Mouse (Mus musculus) midbrain, embryonic 11.5 days (tissue): ENCODE measurements at regions not wholly inside any gene's neighbourhood (a gene's known extent, or its start where the extent isn't known, plus 50 kb on each side); places are given as distances from the start of the nearest gene placed in this dataset.

Experiments used
- ATAC-seq: fragments of 200-750 bp; cut with Nextera tagmentation; 2 replicates; pipeline ENCODE4 v1.8.0; 2017; ENCODE audit warnings: moderate TSS enrichment, moderate library complexity; ENCODE audit not compliant: low FRiP score
- DNase-seq: peaks from one replicate; pipeline ENCODE4 v3.0.0; 2015; ENCODE audit warnings: low spot score; ENCODE audit errors: missing footprints
- H3K27ac ChIP-seq: fragments of 300-500 bp; sonication (generic); 2 replicates; pipeline ENCODE4 v1.5.1; 2014; ENCODE audit warnings: low read depth, low read length
- H3K27me3 ChIP-seq: fragments of 300-500 bp; sonication (generic); 2 replicates; pipeline ENCODE4 v1.6.1; 2014; ENCODE audit warnings: mild to moderate bottlenecking, low read length, moderate library complexity, mixed read lengths; ENCODE audit not compliant: control insufficient read depth, insufficient read depth
- H3K36me3 ChIP-seq: fragments of 300-500 bp; sonication (generic); 2 replicates; pipeline ENCODE4 v1.6.1; 2014; ENCODE audit warnings: mild to moderate bottlenecking, low read length, moderate library complexity, mixed read lengths; ENCODE audit not compliant: control insufficient read depth, insufficient read depth
- H3K4me1 ChIP-seq: fragments of 300-500 bp; sonication (generic); 2 replicates; pipeline ENCODE4 v1.6.1; 2014; ENCODE audit warnings: low read length; ENCODE audit not compliant: control insufficient read depth, insufficient read depth
- H3K4me2 ChIP-seq: fragments of 300-500 bp; sonication (generic); 2 replicates; pipeline ENCODE4 v1.6.1; 2014; ENCODE audit warnings: mild to moderate bottlenecking, moderate library complexity
- H3K4me3 ChIP-seq: fragments of 300-500 bp; sonication (generic); 2 replicates; pipeline ENCODE4 v1.5.1; 2014; ENCODE audit warnings: low read depth, low read length
- H3K9ac ChIP-seq: fragments of 300-500 bp; sonication (generic); 2 replicates; pipeline ENCODE4 v1.6.1; 2014; ENCODE audit warnings: low read length
- H3K9me3 ChIP-seq: fragments of 300-500 bp; sonication (generic); 2 replicates; pipeline ENCODE4 v1.6.1; 2016; ENCODE audit warnings: low read length; ENCODE audit not compliant: control insufficient read depth
- WGBS: fragments of 180-500 bp; shearing (Covaris S2); extraction: QIAGEN DNeasy Blood & Tissue Kit; methylation state at CpG from one replicate; pipeline ENCODE4 v1.1.7; 2014; 5-methylcytosine and 5-hydroxymethylcytosine counted together

- ATAC-seq = no peak
- 66% methylated on average over 6 of the region's 6 CpGs for WGBS
- 0 out of 2 replicates have a peak, but pooled peaks cover 3% of the 10 kb centered on the region for H3K4me1 ChIP-seq
- no peak overlapping the region for H3K27ac ChIP-seq
- H3K9me3 ChIP-seq = no peaks in the 10 kb centered on the region
- no peaks in the 10 kb centered on the region for H3K36me3 ChIP-seq
- no peaks in the 10 kb centered on the region for H3K27me3 ChIP-seq
- H3K4me3 ChIP-seq = no peak overlapping the region
- DNase-seq = peak; percentile 79
- H3K4me2 ChIP-seq = no peak overlapping the region
- H3K9ac ChIP-seq = no peak overlapping the region
These were observed 125.9 kb upstream of the Veph1 start for GRCm38 (mm10) chr3:66422445-66423037.

GRCm38 (mm10) chr3:66410706-66411277 lies 114.2 kb upstream of the Veph1 start:
- DNase-seq = peak; percentile 90
- Histone ChIP-seq H3K4me2 (peak overlapping the region; percentile 40), H3K27ac (no peak overlapping the region), H3K4me3 (no peak overlapping the region), H3K36me3 (no peaks in the 10 kb centered on the region), H3K27me3 (no peaks in the 10 kb centered on the region), H3K4me1 (no peaks in the 10 kb centered on the region), H3K9me3 (no peaks in the 10 kb centered on the region), H3K9ac (peak overlapping the region; percentile 42; the same call in 1 of the 2 replicates)
- peak; percentile 59 for ATAC-seq
- WGBS = 33% methylated on average over 11 of the region's 11 CpGs

- no peak overlapping the region for H3K9ac ChIP-seq
- H3K27ac ChIP-seq = no peak overlapping the region
- DNase-seq (no peak), ATAC-seq (no peak)
- H3K27me3 ChIP-seq = no peaks in the 10 kb centered on the region
- H3K36me3 ChIP-seq = no peaks in the 10 kb centered on the region
- no peaks in the 10 kb centered on the region for H3K9me3 ChIP-seq
- H3K4me1 ChIP-seq = no peaks in the 10 kb centered on the region
- WGBS = 88% methylated on average over 7 of the region's 7 CpGs
- no peak overlapping the region for H3K4me3 ChIP-seq
- no peak overlapping the region for H3K4me2 ChIP-seq
These were observed 112.2 kb upstream of the Veph1 start for GRCm38 (mm10) chr3:66408791-66409190.

DNA sequence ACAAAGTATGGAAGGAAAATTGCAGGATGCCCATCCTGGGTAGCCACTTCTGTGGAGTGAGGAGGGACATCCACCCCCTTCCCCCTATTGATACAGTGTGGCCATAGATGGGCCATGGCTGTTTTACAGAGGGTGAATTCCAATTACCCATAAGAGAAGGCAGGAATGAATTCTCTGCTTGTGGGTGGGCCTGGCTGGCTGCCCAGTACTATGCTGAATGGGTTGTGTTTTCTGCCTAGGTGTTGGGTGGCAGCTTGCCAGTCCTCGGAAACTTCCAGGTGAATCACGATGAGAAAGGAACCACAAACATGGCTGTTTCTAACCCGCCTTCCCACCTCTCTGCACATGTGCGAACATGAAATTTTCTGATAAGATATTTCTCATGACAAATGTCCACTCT lies 109.0 kb upstream of the Veph1 start:
- Histone ChIP-seq H3K9me3 (no peaks in the 10 kb centered on the region), H3K27ac (no peak overlapping the region), H3K9ac (no peak overlapping the region), H3K27me3 (no peaks in the 10 kb centered on the region), H3K36me3 (no peaks in the 10 kb centered on the region), H3K4me2 (no peak overlapping the region), H3K4me3 (no peak overlapping the region), H3K4me1 (no peaks in the 10 kb centered on the region)
- WGBS = 87% methylated on average over 4 of the region's 4 CpGs
- no peak for ATAC-seq
- DNase-seq = no peak

DNA sequence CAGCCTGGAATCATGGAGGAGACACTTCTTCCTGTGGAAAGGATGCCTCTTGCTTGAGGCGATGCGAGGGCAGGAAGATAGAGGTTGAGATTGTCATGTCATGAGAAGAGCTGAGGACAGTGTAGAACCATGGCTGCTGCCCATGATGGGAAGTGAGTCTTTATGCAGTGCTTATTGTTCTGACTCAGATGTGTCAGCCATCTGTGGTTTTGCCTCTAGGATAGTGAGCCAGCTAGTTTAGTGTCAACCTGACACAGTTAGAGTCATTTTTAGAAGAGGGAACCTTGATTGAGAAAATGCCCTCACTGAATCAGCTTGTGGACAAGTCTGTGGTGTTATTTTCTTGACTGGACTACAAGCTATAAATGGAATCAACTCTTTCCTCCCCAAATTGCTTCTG lies 107.1 kb upstream of the Veph1 start:
- ATAC-seq = no peak
- 94% methylated on average over 2 of the region's 2 CpGs for WGBS
- H3K4me1 ChIP-seq = no peaks in the 10 kb centered on the region
- H3K27ac ChIP-seq = no peak overlapping the region
- no peak overlapping the region for H3K4me2 ChIP-seq
- H3K4me3 ChIP-seq = no peak overlapping the region
- no peak for DNase-seq
- no peaks in the 10 kb centered on the region for H3K27me3 ChIP-seq
- H3K9ac ChIP-seq = no peak overlapping the region
- no peaks in the 10 kb centered on the region for H3K36me3 ChIP-seq
- no peaks in the 10 kb centered on the region for H3K9me3 ChIP-seq

DNA sequence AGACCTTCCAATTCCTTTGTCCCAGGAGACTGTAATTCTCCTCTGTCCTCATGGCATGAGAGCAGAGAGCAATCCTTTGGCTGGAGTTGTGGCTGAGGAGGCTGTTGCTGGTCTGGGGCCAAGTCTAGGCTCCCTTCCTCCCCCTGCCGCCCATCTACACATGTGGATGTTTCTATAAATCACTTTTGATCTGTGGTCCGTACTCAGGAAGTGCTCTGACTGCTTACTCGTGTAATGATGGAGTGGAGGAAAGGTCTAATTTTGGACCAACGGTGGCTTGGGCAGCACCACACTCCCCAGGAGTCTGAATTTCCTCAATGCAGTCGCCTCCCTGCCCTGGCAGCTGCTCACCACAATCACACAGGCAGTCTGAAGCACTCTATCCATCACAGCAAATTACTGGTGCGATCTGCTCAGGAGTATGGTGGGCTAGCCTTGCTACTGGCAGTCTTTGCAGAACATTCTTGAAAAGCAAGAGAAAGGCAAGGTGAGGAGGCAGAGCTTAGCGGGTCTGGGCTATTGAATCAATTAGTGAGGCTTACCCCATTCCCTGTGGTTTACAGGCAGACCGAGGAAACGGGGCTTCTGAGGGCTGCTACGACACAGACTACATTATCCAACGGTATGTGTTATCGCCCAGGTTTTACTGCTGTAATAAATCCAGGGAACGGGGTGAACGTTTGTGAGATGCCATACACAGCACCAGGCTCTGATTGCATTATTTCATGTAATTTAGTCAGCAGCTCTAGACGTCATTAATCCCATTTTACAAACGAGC lies 104.3 kb upstream of the Veph1 start:
- H3K27me3 ChIP-seq = no peaks in the 10 kb centered on the region
- no peaks in the 10 kb centered on the region for H3K4me1 ChIP-seq
- no peak for ATAC-seq
- no peaks in the 10 kb centered on the region for H3K36me3 ChIP-seq
- WGBS = 69% methylated on average over 16 of the region's 16 CpGs
- no peak overlapping the region for H3K9ac ChIP-seq
- H3K27ac ChIP-seq = no peak overlapping the region
- no peak overlapping the region for H3K4me3 ChIP-seq
- H3K9me3 ChIP-seq = no peaks in the 10 kb centered on the region
- DNase-seq = no peak
- H3K4me2 ChIP-seq = no peak overlapping the region

- Histone ChIP-seq H3K9ac (no peak overlapping the region), H3K9me3 (no peaks in the 10 kb centered on the region), H3K36me3 (no peaks in the 10 kb centered on the region), H3K4me3 (no peak overlapping the region), H3K4me2 (no peak overlapping the region), H3K27ac (no peak overlapping the region), H3K4me1 (no peaks in the 10 kb centered on the region), H3K27me3 (no peaks in the 10 kb centered on the region)
- peak; percentile 88 for DNase-seq
- ATAC-seq = no peak
- 64% methylated on average over 12 of the region's 12 CpGs for WGBS
These were observed 101.8 kb upstream of the Veph1 start for GRCm38 (mm10) chr3:66398214-66399150.

GRCm38 (mm10) chr3:66375088-66375910 lies 78.7 kb upstream of the Veph1 start:
- no peaks in the 10 kb centered on the region for H3K9me3 ChIP-seq
- H3K4me2 ChIP-seq = no peak overlapping the region
- DNase-seq (no peak), ATAC-seq (no peak)
- H3K4me1 ChIP-seq = no peaks in the 10 kb centered on the region
- WGBS = 83% methylated on average over 14 of the region's 14 CpGs
- no peaks in the 10 kb centered on the region for H3K36me3 ChIP-seq
- H3K27me3 ChIP-seq = no peaks in the 10 kb centered on the region
- no peak overlapping the region for H3K9ac ChIP-seq
- no peak overlapping the region for H3K27ac ChIP-seq
- no peak overlapping the region for H3K4me3 ChIP-seq
